Mouse (Mus musculus) MEL (cell line): ENCODE measurements at regions not wholly inside any gene's neighbourhood (a gene's known extent, or its start where the extent isn't known, plus 50 kb on each side); places are given as distances from the start of the nearest gene placed in this dataset.

Experiments
- DNase-seq: peaks from one replicate; pipeline ENCODE4 v3.0.0; 2011; ENCODE audit warnings: low read depth, low spot score
- H3K27ac ChIP-seq: 2 replicates; pipeline ENCODE4 v1.5.1; 2012; ENCODE audit warnings: low read depth, mild to moderate bottlenecking, control low read depth, low read length, moderate library complexity; ENCODE audit not compliant: control insufficient read depth
- H3K27me3 ChIP-seq, 2 experiments: fragments of 150-350 bp in 1 of 2; sonication (generic) in 1 of 2; 2 replicates each; pipeline ENCODE4 v1.6.1; 2012; ENCODE audit warnings: low read length in 2 of 2, mild to moderate bottlenecking in 2 of 2, improper control_type of control experiment in 1 of 2, moderate library complexity in 1 of 2; ENCODE audit not compliant: insufficient read depth in 2 of 2, control insufficient read depth in 1 of 2
- H3K36me3 ChIP-seq, 2 experiments: 2 replicates each; pipeline ENCODE4 v1.6.1; 2012 to 2014; ENCODE audit warnings: low read length in 2 of 2, improper control_type of control experiment in 1 of 2, inconsistent platforms in 1 of 2, mild to moderate bottlenecking in 1 of 2; ENCODE audit not compliant: insufficient read depth in 2 of 2, control insufficient read depth in 1 of 2
- H3K4me1 ChIP-seq, 2 experiments: fragments of 150-350 bp in 1 of 2; sonication (generic) in 1 of 2; 2 replicates each; pipeline ENCODE4 v1.6.1; 2012; ENCODE audit warnings: low read length in 2 of 2, improper control_type of control experiment in 1 of 2, mild to moderate bottlenecking in 1 of 2; ENCODE audit not compliant: insufficient read depth in 2 of 2, control insufficient read depth in 1 of 2
- H3K4me3 ChIP-seq, 2 experiments: fragments of 150-350 bp in 1 of 2; sonication (generic) in 1 of 2; 2 replicates each; pipeline ENCODE4 v1.5.1; 2012; ENCODE audit warnings: low read depth in 2 of 2, low read length in 2 of 2, mild to moderate bottlenecking in 2 of 2, moderate library complexity in 2 of 2, control low read depth in 1 of 2, improper control_type of control experiment in 1 of 2; ENCODE audit not compliant: control insufficient read depth in 1 of 2, insufficient read depth in 1 of 2
- H3K79me2 ChIP-seq: 2 replicates; pipeline ENCODE4 v1.6.1; 2012; ENCODE audit warnings: mild to moderate bottlenecking, low read length, moderate library complexity; ENCODE audit not compliant: control insufficient read depth, poor library complexity, insufficient read depth
- H3K9ac ChIP-seq: 2 replicates; pipeline ENCODE4 v1.6.1; 2012; ENCODE audit warnings: low read depth, mild to moderate bottlenecking, control low read depth, low read length, moderate library complexity; ENCODE audit not compliant: control insufficient read depth, poor library complexity, severe bottlenecking
- H3K9me3 ChIP-seq: fragments of 150-350 bp; sonication (generic); replicated peaks from 2 replicates; pipeline ENCODE4 v1.6.1; 2012; ENCODE audit warnings: mild to moderate bottlenecking, low read length, improper control_type of control experiment, moderate library complexity; ENCODE audit not compliant: insufficient read depth
- BHLHE40 ChIP-seq: IDR thresholded peaks from 2 replicates; pipeline ENCODE4 v1.6.1; 2012; ENCODE audit warnings: low read depth, mild to moderate bottlenecking, inconsistent platforms, low read length, improper control_type of control experiment, borderline replicate concordance
- E2F4 ChIP-seq: IDR thresholded peaks from 2 replicates; pipeline ENCODE4 v1.6.1; 2011; ENCODE audit warnings: low read depth, low read length, improper control_type of control experiment, borderline replicate concordance
- EP300 ChIP-seq, 2 experiments: IDR thresholded peaks; 2 replicates each; pipeline ENCODE4 v1.6.1; 2011; ENCODE audit warnings: improper control_type of control experiment in 2 of 2, low read length in 2 of 2, low read depth in 1 of 2, mild to moderate bottlenecking in 1 of 2
- ETS1 ChIP-seq: IDR thresholded peaks from 2 replicates; pipeline ENCODE4 v1.6.1; 2012; ENCODE audit warnings: low read depth, mild to moderate bottlenecking, inconsistent platforms, low read length, improper control_type of control experiment, moderate library complexity
- GATA1 ChIP-seq: IDR thresholded peaks from 2 replicates; pipeline ENCODE4 v1.6.1; 2011; ENCODE audit warnings: low read depth, low read length, improper control_type of control experiment
- HCFC1 ChIP-seq: IDR thresholded peaks from 2 replicates; pipeline ENCODE4 v1.6.1; 2012; ENCODE audit warnings: low read depth, mild to moderate bottlenecking, inconsistent platforms, low read length, improper control_type of control experiment, moderate library complexity
- KAT2A ChIP-seq: conservative IDR thresholded peaks from 2 replicates; pipeline ENCODE4 v1.6.1; 2012; ENCODE audit warnings: low read depth, low read length, improper control_type of control experiment, inconsistent platforms
- MAFK ChIP-seq: IDR thresholded peaks from 2 replicates; pipeline ENCODE4 v1.6.1; 2011; ENCODE audit warnings: low read depth, mild to moderate bottlenecking, low read length, improper control_type of control experiment, borderline replicate concordance
- MAX ChIP-seq: IDR thresholded peaks from 2 replicates; pipeline ENCODE4 v1.6.1; 2011; ENCODE audit warnings: low read length, improper control_type of control experiment
- NELFE ChIP-seq: IDR thresholded peaks from 2 replicates; pipeline ENCODE4 v1.6.1; 2011; ENCODE audit warnings: low read depth, low read length, improper control_type of control experiment
- POLR2A ChIP-seq, 2 experiments: IDR thresholded peaks; 2 replicates each; pipeline ENCODE4 v1.6.1; 2011 to 2012; ENCODE audit warnings: low read length in 2 of 2, mild to moderate bottlenecking in 2 of 2, control low read depth in 1 of 2, improper control_type of control experiment in 1 of 2, low read depth in 1 of 2, moderate library complexity in 1 of 2; ENCODE audit not compliant: control insufficient read depth in 1 of 2, insufficient read depth in 1 of 2, poor library complexity in 1 of 2
- POLR2AphosphoS2 ChIP-seq: IDR thresholded peaks from 2 replicates; pipeline ENCODE4 v1.6.1; 2011; ENCODE audit warnings: low read length, improper control_type of control experiment
- POLR2AphosphoS5 ChIP-seq: IDR thresholded peaks from 2 replicates; pipeline ENCODE4 v1.6.1; 2012; ENCODE audit warnings: low read depth, borderline replicate concordance, mild to moderate bottlenecking, inconsistent platforms, low read length, moderate library complexity, mixed read lengths
- SIN3A ChIP-seq: IDR thresholded peaks from 2 replicates; pipeline ENCODE4 v1.6.1; 2012; ENCODE audit warnings: low read length, improper control_type of control experiment, inconsistent platforms
- TBP ChIP-seq: IDR thresholded peaks from 2 replicates; pipeline ENCODE4 v1.8.0; 2011; ENCODE audit warnings: low read depth, low read length, improper control_type of control experiment
- ZKSCAN1 ChIP-seq: IDR thresholded peaks from 2 replicates; pipeline ENCODE4 v1.6.1; 2012; ENCODE audit warnings: low read depth, mild to moderate bottlenecking, inconsistent platforms, low read length, improper control_type of control experiment, moderate library complexity
- ZMIZ1 ChIP-seq: IDR thresholded peaks from 2 replicates; pipeline ENCODE4 v1.6.1; 2012; ENCODE audit warnings: low read depth, mild to moderate bottlenecking, inconsistent platforms, low read length, improper control_type of control experiment, moderate library complexity

GRCm38 (mm10) chr3:99822735-99823134 lies 62.5 kb upstream of the Spag17 start:
- H3K79me2 ChIP-seq = no peaks in the 10 kb centered on the region
- H3K9me3 ChIP-seq = no peaks in the 10 kb centered on the region
- no peak overlapping the region for H3K27ac ChIP-seq
- H3K4me1 ChIP-seq = no peaks in the 10 kb centered on the region
- no peak overlapping the region for H3K4me3 ChIP-seq
- no peaks in the 10 kb centered on the region for H3K27me3 ChIP-seq
- no peaks in the 10 kb centered on the region for H3K36me3 ChIP-seq
- no peak for TF ChIP-seq BHLHE40
- no peak overlapping the region for H3K9ac ChIP-seq
- no peak for DNase-seq

- no peaks in the 10 kb centered on the region for H3K4me1 ChIP-seq
- no peak overlapping the region for H3K9ac ChIP-seq
- H3K79me2 ChIP-seq = no peaks in the 10 kb centered on the region
- H3K36me3 ChIP-seq = no peaks in the 10 kb centered on the region
- TF ChIP-seq MAX (no peak), POLR2AphosphoS2 (no peak), HCFC1 (no peak), KAT2A (no peak), NELFE (no peak), POLR2AphosphoS5 (no peak), E2F4 (no peak), ZKSCAN1 (no peak), SIN3A (no peak), POLR2A (IDR thresholded peaks at IDR 0.05; ENCODE audit: control insufficient read depth in 1 of 2, insufficient read depth in 1 of 2, low read depth in 1 of 2, low read length in 2 of 2, poor library complexity in 1 of 2) (no peak), MAFK (no peak), ETS1 (no peak), TBP (no peak), EP300 (IDR thresholded peaks at IDR 0.05; ENCODE audit: low read depth in 1 of 2, low read length in 2 of 2) (no peak), ZMIZ1 (no peak), GATA1 (no peak)
- TF ChIP-seq, all 39 proteins: peak for 0
- H3K27ac ChIP-seq = no peak overlapping the region
- no peak for DNase-seq
- no peak overlapping the region for H3K4me3 ChIP-seq
- H3K9me3 ChIP-seq = no peaks in the 10 kb centered on the region
- H3K27me3 ChIP-seq = no peaks in the 10 kb centered on the region
Measured at GRCm38 (mm10) chr3:99823256-99823655, 62.0 kb upstream of the Spag17 start.
